Mouse (Mus musculus) kidney, postnatal 0 days (tissue): ENCODE measurements around the gene Ddx24. TPM values are rescaled to one million over a fixed set of nuclear protein-coding genes. Genes with fewer than 3 reads are reported as not detected.

Experiments used
- ATAC-seq: fragments of 200-750 bp; cut with Nextera tagmentation; replicated peaks from 2 replicates; pipeline ENCODE4 v1.8.0; 2017; ENCODE audit warnings: low read depth, moderate number of reproducible peaks, moderate TSS enrichment, moderate library complexity; ENCODE audit not compliant: low FRiP score
- DNase-seq: peaks from one replicate; pipeline ENCODE4 v3.0.0-alpha.2; 2016; ENCODE audit warnings: low spot score
- H3K27ac ChIP-seq: fragments of 300-500 bp; sonication (generic); 2 replicates; pipeline ENCODE4 v1.5.1; 2014; ENCODE audit warnings: mild to moderate bottlenecking
- H3K27me3 ChIP-seq: fragments of 300-500 bp; sonication (generic); 2 replicates; pipeline ENCODE4 v1.6.1; 2014; ENCODE audit warnings: low read length, mixed read lengths; ENCODE audit not compliant: insufficient read depth
- H3K36me3 ChIP-seq: fragments of 300-500 bp; sonication (generic); 2 replicates; pipeline ENCODE4 v1.6.1; 2014; ENCODE audit warnings: low read length, mixed read lengths; ENCODE audit not compliant: insufficient read depth
- H3K4me1 ChIP-seq: fragments of 300-500 bp; sonication (generic); replicated peaks from 2 replicates; pipeline ENCODE4 v1.6.1; 2014; ENCODE audit warnings: antibody characterized with exemption, low read length, mixed read lengths; ENCODE audit not compliant: insufficient read depth
- H3K4me2 ChIP-seq: fragments of 300-500 bp; sonication (generic); 2 replicates; pipeline ENCODE4 v1.6.1; 2014; ENCODE audit warnings: mild to moderate bottlenecking, low read length, moderate library complexity, mixed read lengths
- H3K4me3 ChIP-seq: fragments of 300-500 bp; sonication (generic); replicated peaks from 2 replicates; pipeline ENCODE4 v1.5.1; 2014; ENCODE audit warnings: low read depth, low read length
- H3K9ac ChIP-seq: fragments of 300-500 bp; sonication (generic); 2 replicates; pipeline ENCODE4 v1.6.1; 2014; ENCODE audit warnings: low read depth, low read length
- H3K9me3 ChIP-seq: fragments of 300-500 bp; sonication (generic); replicated peaks from 2 replicates; pipeline ENCODE4 v1.6.1; 2016; ENCODE audit warnings: low read length, inconsistent platforms, mixed read lengths
- CTCF ChIP-seq: IDR thresholded peaks from 2 replicates; pipeline ENCODE4 v1.5.1; 2016; ENCODE audit warnings: antibody characterized with exemption, low read depth, mild to moderate bottlenecking, moderate library complexity
- WGBS: fragments of 180-500 bp; shearing (Covaris S2); extraction: QIAGEN DNeasy Blood & Tissue Kit; methylation state at CpG from one replicate; pipeline ENCODE4 v1.1.7; 2014; 5-methylcytosine and 5-hydroxymethylcytosine counted together
- polyA plus RNA-seq: library from polyadenylated mRNA; unstranded; fragments of >200 nt; fragmentation: Nextera tagmentation; extraction: Ambion mirVana; gene quantifications from 2 replicates; pipeline ENCODE4 v1.2.1, GENCODE M21; 2015

Ddx24 gene
- polyA plus RNA-seq, 1 experiment from 2014 or later, result 120 TPM

DNA sequence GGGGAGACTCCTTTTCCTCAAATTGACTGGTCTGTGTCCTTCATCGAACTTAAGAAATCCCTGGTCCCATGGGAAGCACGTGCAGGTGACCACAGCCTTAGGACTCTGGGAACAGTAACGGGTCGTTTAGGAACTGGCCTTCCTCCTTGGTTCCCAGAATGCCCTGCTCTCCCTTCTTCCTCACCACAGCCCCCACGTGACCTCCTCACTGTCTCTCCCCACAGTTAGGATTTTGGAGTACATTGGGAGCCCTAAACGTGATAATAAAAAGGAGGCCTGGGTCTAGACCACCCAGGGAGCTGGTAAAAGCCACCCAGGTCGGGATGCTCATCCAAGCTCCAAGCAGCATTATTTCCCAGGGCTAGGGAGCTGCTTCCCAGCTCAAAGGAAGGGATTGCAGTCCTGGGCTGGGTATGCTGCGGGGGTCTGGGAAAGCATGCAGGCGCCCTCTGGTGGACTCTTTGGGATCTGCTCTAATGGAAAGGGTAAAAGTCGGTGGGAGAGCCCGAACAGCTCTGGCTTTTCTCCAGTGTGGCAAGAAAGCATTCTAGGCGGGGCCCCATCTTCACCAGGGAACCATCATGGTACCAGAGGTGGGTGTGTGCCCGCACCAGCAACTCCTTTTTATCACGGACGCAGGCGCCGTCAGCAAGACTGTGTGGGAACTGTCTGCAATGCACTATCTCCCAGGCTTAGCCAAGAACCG, 57.9 kb downstream of the Ddx24 start:
- Histone ChIP-seq H3K9ac (0 out of 2 replicates have a peak overlapping the region, but pooled peaks have one; percentile 18), H3K9me3 (no peaks in the 10 kb centered on the region), H3K4me2 (peak overlapping the region; percentile 25; the same call in 1 of the 2 replicates), H3K27me3 (no peaks in the 10 kb centered on the region), H3K36me3 (no peaks in the 10 kb centered on the region), H3K4me3 (no peak overlapping the region), H3K27ac (no peak overlapping the region), H3K4me1 (no peaks in the 10 kb centered on the region)
- 16% methylated on average over 18 of the region's 18 CpGs for WGBS
- TF ChIP-seq CTCF, result peak; percentile 88
- ATAC-seq, result peak; percentile 53
- DNase-seq, result peak; percentile 80

DNA sequence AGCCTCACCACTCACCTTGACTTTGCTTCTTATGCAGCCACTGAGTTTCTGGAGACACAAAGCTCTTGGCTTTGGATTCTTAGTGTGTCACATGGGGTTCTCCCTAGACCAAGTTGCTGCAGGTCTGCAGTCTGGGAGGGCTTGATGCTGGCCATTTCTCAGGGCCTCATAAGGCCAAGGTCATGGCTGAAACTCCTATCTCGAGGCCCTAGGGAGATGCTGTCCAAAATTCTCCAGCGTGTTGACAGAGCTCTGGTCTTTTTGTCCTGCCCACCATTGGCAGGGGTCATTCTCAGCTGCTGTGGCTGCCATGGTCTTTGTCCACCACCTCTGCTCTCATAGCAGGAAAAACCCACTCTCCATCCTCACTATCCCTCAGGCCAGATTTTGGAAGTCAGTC, 58.5 kb downstream of the Ddx24 start:
- WGBS, result 60% methylated on average over 2 of the region's 2 CpGs
- DNase-seq (no peak), ATAC-seq (no peak)
- Histone ChIP-seq H3K4me1 (no peaks in the 10 kb centered on the region), H3K4me2 (no peak overlapping the region), H3K27ac (no peak overlapping the region), H3K9ac (no peak overlapping the region), H3K4me3 (no peak overlapping the region), H3K9me3 (no peaks in the 10 kb centered on the region), H3K36me3 (no peaks in the 10 kb centered on the region), H3K27me3 (no peaks in the 10 kb centered on the region)
- no peak for TF ChIP-seq CTCF

GRCm38 (mm10) chr12:103362336-103362735, 63.3 kb downstream of the Ddx24 start:
- no peak for DNase-seq
- Histone ChIP-seq H3K27me3 (no peaks in the 10 kb centered on the region), H3K4me1 (no peaks in the 10 kb centered on the region), H3K4me3 (no peak overlapping the region), H3K27ac (no peak overlapping the region), H3K9ac (no peak overlapping the region), H3K4me2 (no peak overlapping the region), H3K36me3 (no peaks in the 10 kb centered on the region), H3K9me3 (no peaks in the 10 kb centered on the region)
- 68% methylated on average over 3 of the region's 3 CpGs for WGBS
- TF ChIP-seq CTCF, result no peak
- ATAC-seq, result no peak

- Histone ChIP-seq H3K27me3 (no peaks in the 10 kb centered on the region), H3K4me3 (no peak overlapping the region), H3K36me3 (no peaks in the 10 kb centered on the region), H3K4me1 (no peaks in the 10 kb centered on the region), H3K4me2 (no peak overlapping the region), H3K9ac (no peak overlapping the region), H3K9me3 (no peaks in the 10 kb centered on the region), H3K27ac (no peak overlapping the region)
- no peak for TF ChIP-seq CTCF
- 84% methylated on average over 17 of the region's 17 CpGs for WGBS
- DNase-seq, result no peak
- no peak for ATAC-seq
These were observed 63.9 kb downstream of the Ddx24 start for GRCm38 (mm10) chr12:103361539-103362307.

DNA sequence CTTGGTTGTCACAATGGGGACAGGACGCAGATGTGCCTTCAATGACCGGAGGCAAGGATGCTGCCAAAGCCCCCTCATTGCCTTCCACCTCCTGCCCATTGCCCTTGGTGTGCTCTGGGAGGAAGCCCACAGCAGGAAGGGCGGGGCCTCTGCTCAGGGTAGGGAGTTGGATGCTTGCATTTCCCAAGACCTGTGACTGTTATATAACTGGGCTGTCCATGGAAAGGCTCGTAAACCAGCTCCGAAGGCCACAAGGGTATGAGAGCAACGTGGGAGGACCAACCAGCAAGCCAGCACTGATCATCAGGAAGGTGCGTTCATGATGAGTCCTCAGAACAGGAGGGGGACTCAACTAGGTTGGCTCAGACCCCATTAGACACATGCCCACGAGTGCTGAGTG, 64.8 kb downstream of the Ddx24 start:
- Histone ChIP-seq H3K4me2 (no peak overlapping the region), H3K4me1 (no peaks in the 10 kb centered on the region), H3K27me3 (no peaks in the 10 kb centered on the region), H3K27ac (no peak overlapping the region), H3K4me3 (no peak overlapping the region), H3K9me3 (no peaks in the 10 kb centered on the region), H3K9ac (no peak overlapping the region), H3K36me3 (no peaks in the 10 kb centered on the region)
- 67% methylated on average over 8 of the region's 8 CpGs for WGBS
- ATAC-seq (no peak), DNase-seq (no peak)
- TF ChIP-seq CTCF, result no peak

DNA sequence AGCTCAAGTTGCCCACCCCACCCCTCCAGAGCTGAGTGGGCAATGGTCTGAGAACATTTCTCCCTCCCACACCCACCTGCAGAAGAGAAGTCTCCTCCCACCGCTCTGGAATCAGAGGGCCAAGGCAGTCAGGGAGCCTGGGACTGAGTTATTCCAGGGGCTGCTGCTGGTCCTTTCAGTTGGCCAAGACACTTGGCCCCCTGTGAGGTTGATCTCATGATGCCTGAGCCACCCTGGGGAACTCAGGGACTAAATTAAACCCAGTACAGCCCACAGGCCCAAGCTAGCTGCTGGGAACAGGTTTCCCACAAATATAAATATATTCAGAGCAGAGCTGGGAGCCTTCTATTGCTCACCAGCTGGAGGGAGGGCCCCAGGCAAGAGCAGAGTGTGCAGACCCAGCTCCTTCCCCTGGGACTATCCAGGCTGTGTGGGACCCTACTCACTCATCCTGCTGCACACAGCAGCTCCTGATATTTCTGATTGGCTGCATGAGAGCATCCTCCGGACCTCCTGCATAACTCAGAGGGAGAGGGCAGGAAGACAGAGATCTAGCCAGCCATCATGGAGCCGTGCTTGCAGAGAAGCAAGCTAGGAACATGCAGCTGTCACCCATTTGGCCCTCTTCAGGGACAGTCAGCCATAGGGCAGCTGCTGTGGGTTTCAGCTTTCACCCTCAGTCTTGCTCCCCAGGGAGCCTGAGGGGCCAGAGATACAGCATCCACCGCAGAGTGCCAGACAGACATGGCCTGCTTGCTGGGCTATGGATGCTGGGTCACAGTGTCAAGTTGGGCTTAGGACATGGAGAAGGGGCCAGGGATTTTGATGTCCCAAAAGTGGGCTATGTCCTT, 66.5 kb downstream of the Ddx24 start:
- DNase-seq (no peak), ATAC-seq (no peak)
- Histone ChIP-seq H3K27me3 (no peaks in the 10 kb centered on the region), H3K9me3 (no peaks in the 10 kb centered on the region), H3K36me3 (no peaks in the 10 kb centered on the region), H3K9ac (no peak overlapping the region), H3K4me1 (no peaks in the 10 kb centered on the region), H3K27ac (no peak overlapping the region), H3K4me2 (no peak overlapping the region), H3K4me3 (no peak overlapping the region)
- WGBS, result 33% methylated on average over 4 of the region's 4 CpGs
- TF ChIP-seq CTCF, result no peak
